Mouse (Mus musculus) kidney, adult 2 months (tissue): Measurements from ENCODE around the gene Krtap7-1.

Experiments
- CTCF ChIP-seq: fragments of 200-500 bp; conservative IDR thresholded peaks from 2 replicates; pipeline ENCODE4 v1.5.1; 2011; ENCODE audit warnings: low read depth, mild to moderate bottlenecking, control low read depth, low read length, moderate library complexity, mixed read lengths; ENCODE audit not compliant: insufficient read depth, insufficient read length
- POLR2A ChIP-seq: fragments of 200-500 bp; IDR thresholded peaks from one replicate; pipeline ENCODE4 v1.6.1; 2011; ENCODE audit warnings: low read depth, low read length, control low read depth

- TF ChIP-seq CTCF (no peak), POLR2A (no peak)
Measured at GRCm38 (mm10) chr16:89508223-89508622, at the start of gene Krtap7-1.
